Mouse (Mus musculus): ENCODE measurements around the gene Fbh1.
"Not testable (repeated sequence)": the region's sequence is repeated elsewhere in the genome, so short reads cannot be mapped to it uniquely, and the experiment has no call there.

Gene Fbh1

DNA sequence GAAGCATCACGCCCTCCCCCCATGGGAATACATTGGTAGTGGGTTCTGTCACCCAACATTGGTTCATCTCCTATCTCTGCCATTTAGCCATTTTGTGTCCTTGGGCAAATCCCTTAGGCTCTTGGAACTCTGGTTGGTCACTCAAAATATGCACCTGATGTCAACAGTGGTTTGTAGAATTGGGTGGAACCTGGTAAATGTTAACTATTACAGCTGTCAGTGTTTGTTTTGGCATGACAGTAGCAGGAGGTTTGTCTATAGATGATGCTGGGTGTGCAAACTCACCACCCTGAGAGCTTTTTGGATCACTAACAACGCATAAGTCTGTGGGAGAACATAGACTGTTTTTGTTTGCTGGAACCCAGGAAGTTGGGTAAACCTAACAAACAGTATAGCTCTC, 58.8 kb downstream of the Fbh1 start:
- no peak for DNase-seq (ENCODE audit: low spot score)

GRCm38 (mm10) chr2:11714535-11714934, 62.8 kb downstream of the Fbh1 start:
- no peak for DNase-seq (ENCODE audit: low spot score)

DNA sequence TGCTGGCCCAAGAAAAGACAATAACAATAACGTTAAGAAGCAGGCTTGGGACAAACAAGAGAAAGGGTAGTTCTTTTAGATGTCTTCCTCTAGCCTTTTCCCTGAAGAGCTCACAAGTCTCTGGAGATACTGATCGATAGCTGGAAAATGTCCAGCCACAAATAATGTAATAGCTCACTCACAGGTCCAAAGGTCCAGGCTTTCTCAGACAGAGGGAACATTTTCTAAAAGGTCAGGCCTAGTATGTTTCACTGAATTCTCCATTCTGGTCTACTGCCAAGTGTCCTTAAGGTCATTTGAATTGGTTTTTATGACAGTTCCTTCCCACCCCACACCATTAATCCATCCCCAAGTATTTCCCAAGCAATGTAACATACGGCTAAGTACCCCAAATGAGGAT, 64.4 kb downstream of the Fbh1 start:
- DNase-seq (ENCODE audit: low spot score), result no peak

DNA sequence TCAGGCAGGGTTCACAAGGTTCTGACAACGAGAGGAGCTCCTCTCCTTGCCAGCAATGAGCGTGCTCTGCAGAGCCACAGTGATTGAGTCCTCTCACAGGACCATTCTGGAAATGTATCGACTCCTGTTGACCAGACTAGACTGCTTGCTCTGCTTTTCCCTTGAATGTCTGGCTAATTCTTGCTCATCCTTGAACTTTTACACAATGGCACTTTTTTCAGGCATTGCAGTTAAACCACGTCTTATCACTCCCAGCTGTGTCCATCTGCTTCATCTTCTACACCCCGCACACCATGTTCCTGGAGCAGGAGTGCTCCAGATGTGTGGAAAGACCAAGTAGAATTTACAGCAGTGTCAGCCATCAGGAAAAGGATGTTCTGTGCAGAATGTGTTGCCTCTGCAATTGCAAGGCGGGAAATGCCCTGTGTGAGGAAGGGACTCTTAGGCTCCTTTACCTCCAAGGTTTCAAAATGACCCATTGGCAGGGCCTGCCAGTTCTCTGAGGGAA, 64.8 kb downstream of the Fbh1 start:
- DNase-seq (ENCODE audit: low spot score), result no peak

- not testable (repeated sequence) for DNase-seq (ENCODE audit: low spot score)
Measured at GRCm38 (mm10) chr2:11710101-11710500, 67.3 kb downstream of the Fbh1 start.

- no peak for DNase-seq (ENCODE audit: low spot score)
Measured at GRCm38 (mm10) chr2:11708538-11708937, 68.8 kb downstream of the Fbh1 start.

GRCm38 (mm10) chr2:11706746-11707065, 70.7 kb downstream of the Fbh1 start:
- no peak for DNase-seq (ENCODE audit: low spot score)

- DNase-seq (ENCODE audit: low spot score), result peak; percentile 4
Measured at GRCm38 (mm10) chr2:11706030-11706745, 71.2 kb downstream of the Fbh1 start.

- DNase-seq (ENCODE audit: low spot score), result peak; percentile 43
Measured at GRCm38 (mm10) chr2:11705201-11706025, 72.0 kb downstream of the Fbh1 start, which contains the start of gene Il15ra. TSS of gene Il15ra (plus strand) at chr2:11705290.

- DNase-seq (ENCODE audit: low spot score), result no peak
Measured at GRCm38 (mm10) chr2:11699905-11700304, 77.5 kb downstream of the Fbh1 start.

DNA sequence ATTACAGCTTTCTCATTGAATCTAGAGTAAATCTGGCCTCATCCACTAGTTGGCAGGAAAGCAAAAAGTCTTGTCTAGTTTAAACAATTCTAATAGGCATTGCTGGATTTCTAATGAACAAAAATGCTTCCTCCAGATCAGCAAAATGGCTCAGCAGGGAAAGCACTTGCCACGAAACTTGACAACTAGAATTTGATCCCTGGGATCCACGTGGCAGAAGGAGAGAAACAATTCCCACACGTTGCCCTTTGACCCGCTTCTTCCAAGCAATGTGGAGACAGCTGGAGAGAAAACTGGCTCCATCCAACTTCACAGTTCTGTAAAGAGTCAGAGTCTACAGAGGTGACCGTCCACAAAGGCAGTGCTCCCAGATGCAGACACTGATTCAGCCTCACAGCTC, 78.4 kb downstream of the Fbh1 start:
- no peak for DNase-seq (ENCODE audit: low spot score)

DNA sequence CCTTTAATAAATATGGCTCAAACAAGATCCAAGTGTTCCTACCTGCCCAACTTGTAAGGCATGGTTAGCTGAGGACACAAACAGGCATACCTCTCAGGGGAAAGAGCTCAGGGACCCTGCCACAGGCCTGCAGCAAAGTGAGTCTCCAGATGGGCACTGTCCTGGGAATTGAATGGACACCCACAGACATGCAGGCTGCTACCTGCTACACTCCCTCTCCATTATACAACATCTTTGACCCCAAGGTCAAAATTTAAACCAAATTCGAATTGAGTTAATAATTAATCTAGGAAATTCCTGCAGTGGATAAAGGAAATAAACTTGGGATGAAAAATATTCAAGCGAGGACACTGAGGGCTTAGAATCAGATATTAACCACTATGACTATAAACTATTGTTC, 81.5 kb downstream of the Fbh1 start:
- no peak for DNase-seq (ENCODE audit: low spot score)

GRCm38 (mm10) chr2:11694104-11694503, 83.3 kb downstream of the Fbh1 start:
- no peak for DNase-seq (ENCODE audit: low spot score)

- no peak for DNase-seq (ENCODE audit: low spot score)
Measured at GRCm38 (mm10) chr2:11693352-11693751, 84.0 kb downstream of the Fbh1 start.

All from urinary bladder, postnatal 25 days (tissue).